Mouse (Mus musculus): ENCODE results near the gene Cfi. TPM values are rescaled to one million over a fixed set of nuclear protein-coding genes. Genes with fewer than 3 reads are reported as not detected.

Gene Cfi
- total and polyA plus RNA-seq, 3 experiments, result not detected

DNA sequence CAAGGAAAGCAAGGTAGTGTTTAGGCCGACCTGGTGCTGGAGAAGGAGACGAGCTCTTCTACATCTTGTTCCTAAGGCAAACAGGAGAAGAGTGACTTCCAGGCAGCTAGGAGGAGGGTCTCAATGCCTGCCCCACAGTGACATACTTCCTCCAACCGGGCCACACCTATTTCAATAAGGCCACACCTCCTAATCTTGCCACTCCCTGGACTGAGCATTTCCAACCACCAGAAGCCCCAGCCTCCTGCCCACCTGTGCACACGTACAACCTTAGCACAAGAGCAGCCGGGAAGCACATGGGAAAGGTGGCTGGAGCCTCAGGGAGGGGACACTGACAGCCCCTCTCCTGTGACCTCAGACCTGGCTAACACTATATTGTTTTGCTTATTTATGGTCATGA lies 56.3 kb downstream of the Cfi start:
- no peak for TF ChIP-seq CTCF (IDR thresholded peaks at IDR 0.05; ENCODE audit: low read depth, low read length)
- TF ChIP-seq GATA1 (IDR thresholded peaks at IDR 0.05; ENCODE audit: borderline replicate concordance, low read length), result no peak
- no peak for TF ChIP-seq POLR2AphosphoS5 (IDR thresholded peaks at IDR 0.05; ENCODE audit: insufficient replicate concordance, low read depth, low read length)
- no peak for TF ChIP-seq TAL1 (conservative IDR thresholded peaks at IDR 0.05; ENCODE audit: low read depth, low read length)
- no peak for TF ChIP-seq GATA2 (IDR thresholded peaks at IDR 0.05; ENCODE audit: borderline replicate concordance, low read depth, low read length)
- no peaks in the 10 kb centered on the region for H3K27me3 ChIP-seq (ENCODE audit: insufficient read depth, low read length)
- no peak overlapping the region for H3K4me3 ChIP-seq (ENCODE audit: low read depth, low read length)
- no peaks in the 10 kb centered on the region for H3K9me3 ChIP-seq (replicated peaks)
- H3K4me1 ChIP-seq (ENCODE audit: insufficient read depth, low read depth, low read length), result peaks cover 35% of the 10 kb centered on the region
- peaks cover 86% of the 10 kb centered on the region for H3K36me3 ChIP-seq (replicated peaks)
- ATAC-seq (ENCODE audit: extremely low read depth, insufficient number of reproducible peaks, low FRiP score, poor library complexity, severe bottlenecking) (no peak), DNase-seq (ENCODE audit: low spot score) (no peak)

DNA sequence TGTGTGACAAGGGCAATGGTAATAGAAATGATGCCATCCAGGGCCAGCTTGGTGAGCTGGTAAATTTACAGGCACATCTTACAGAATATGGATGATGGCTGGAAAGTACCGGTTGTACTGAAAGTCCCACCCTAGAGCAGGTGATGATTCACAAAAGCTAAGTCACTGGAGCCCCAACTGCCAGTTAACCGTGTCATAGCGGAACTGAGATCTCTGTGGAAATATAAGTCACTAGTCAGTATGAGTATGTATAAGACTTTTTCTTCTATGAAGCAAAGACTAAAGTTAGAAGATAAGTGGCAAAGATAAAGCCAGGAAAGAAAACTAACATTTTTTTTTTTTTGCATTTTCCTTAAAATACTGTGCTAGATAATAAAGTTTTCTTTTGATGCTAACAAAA lies 57.5 kb downstream of the Cfi start:
- ATAC-seq (ENCODE audit: extremely low read depth, insufficient number of reproducible peaks, low FRiP score, poor library complexity, severe bottlenecking), result no peak
- no peaks in the 10 kb centered on the region for H3K27me3 ChIP-seq (ENCODE audit: insufficient read depth, low read length)
- peaks cover 90% of the 10 kb centered on the region for H3K36me3 ChIP-seq (replicated peaks)
- H3K4me3 ChIP-seq (ENCODE audit: low read depth, low read length), result no peak overlapping the region
- TF ChIP-seq GATA2 (IDR thresholded peaks at IDR 0.05; ENCODE audit: borderline replicate concordance, low read depth, low read length) (no peak), TAL1 (conservative IDR thresholded peaks at IDR 0.05; ENCODE audit: low read depth, low read length) (no peak), CTCF (IDR thresholded peaks at IDR 0.05; ENCODE audit: low read depth, low read length) (no peak), GATA1 (IDR thresholded peaks at IDR 0.05; ENCODE audit: borderline replicate concordance, low read length) (no peak), POLR2AphosphoS5 (IDR thresholded peaks at IDR 0.05; ENCODE audit: insufficient replicate concordance, low read depth, low read length) (no peak)
- H3K9me3 ChIP-seq (replicated peaks), result no peaks in the 10 kb centered on the region
- no peak for DNase-seq (ENCODE audit: low spot score)
- H3K4me1 ChIP-seq (ENCODE audit: insufficient read depth, low read depth, low read length), result peaks cover 36% of the 10 kb centered on the region

DNA sequence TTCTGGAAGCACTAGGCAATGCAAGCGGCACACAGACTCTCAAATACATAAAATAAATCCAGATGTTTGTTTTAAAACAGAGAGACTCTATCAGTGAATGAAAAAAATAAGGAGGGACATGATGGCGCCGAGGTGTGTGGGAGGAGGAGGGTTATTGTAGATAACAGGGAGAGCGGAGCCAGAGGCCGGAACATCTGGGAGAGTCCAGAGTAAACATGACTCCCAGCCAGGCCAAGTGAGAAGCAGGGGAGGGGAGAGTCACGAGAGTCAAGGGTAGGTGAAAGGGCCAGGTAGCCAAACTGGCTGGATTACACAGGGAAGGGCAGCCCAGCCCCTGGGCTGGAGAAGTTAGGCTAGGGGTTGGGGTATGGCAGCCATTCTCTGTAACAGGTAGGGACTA lies 60.9 kb downstream of the Cfi start:
- Histone ChIP-seq H3K36me3 (replicated peaks) (peaks cover 74% of the 10 kb centered on the region), H3K9me3 (replicated peaks) (no peaks in the 10 kb centered on the region), H3K27me3 (ENCODE audit: insufficient read depth, low read length) (no peaks in the 10 kb centered on the region), H3K4me3 (ENCODE audit: low read depth, low read length) (no peak overlapping the region), H3K4me1 (ENCODE audit: insufficient read depth, low read depth, low read length) (peaks cover 44% of the 10 kb centered on the region)
- TF ChIP-seq POLR2AphosphoS5 (IDR thresholded peaks at IDR 0.05; ENCODE audit: insufficient replicate concordance, low read depth, low read length), result no peak
- no peak for TF ChIP-seq CTCF (IDR thresholded peaks at IDR 0.05; ENCODE audit: low read depth, low read length)
- no peak for TF ChIP-seq TAL1 (conservative IDR thresholded peaks at IDR 0.05; ENCODE audit: low read depth, low read length)
- TF ChIP-seq GATA1 (IDR thresholded peaks at IDR 0.05; ENCODE audit: borderline replicate concordance, low read length), result no peak
- no peak for TF ChIP-seq GATA2 (IDR thresholded peaks at IDR 0.05; ENCODE audit: borderline replicate concordance, low read depth, low read length)
- DNase-seq (ENCODE audit: low spot score) (no peak), ATAC-seq (ENCODE audit: extremely low read depth, insufficient number of reproducible peaks, low FRiP score, poor library complexity, severe bottlenecking) (no peak)

DNA sequence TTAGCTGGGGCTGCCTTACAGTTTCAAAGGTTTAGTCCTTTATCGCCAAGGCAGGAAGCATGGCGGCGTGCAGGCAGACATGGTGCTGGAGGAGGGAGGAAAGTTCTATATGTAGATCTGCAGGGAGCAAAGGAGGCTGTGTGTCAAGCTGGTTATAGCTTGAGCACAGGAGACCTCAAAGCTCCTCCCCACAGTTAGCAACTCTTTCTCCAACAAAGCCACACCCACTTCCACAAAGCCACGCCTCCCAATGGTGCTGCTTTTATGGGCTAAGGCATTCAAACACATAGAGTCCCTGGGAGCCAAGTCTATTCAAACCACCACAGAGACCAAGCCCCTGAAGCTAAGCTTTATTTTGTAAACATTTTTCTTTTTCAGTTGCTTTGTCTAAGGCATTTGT lies 63.2 kb downstream of the Cfi start:
- no peak for TF ChIP-seq CTCF (IDR thresholded peaks at IDR 0.05; ENCODE audit: low read depth, low read length)
- TF ChIP-seq TAL1 (conservative IDR thresholded peaks at IDR 0.05; ENCODE audit: low read depth, low read length), result no peak
- TF ChIP-seq GATA1 (IDR thresholded peaks at IDR 0.05; ENCODE audit: borderline replicate concordance, low read length), result no peak
- no peak for TF ChIP-seq POLR2AphosphoS5 (IDR thresholded peaks at IDR 0.05; ENCODE audit: insufficient replicate concordance, low read depth, low read length)
- TF ChIP-seq GATA2 (IDR thresholded peaks at IDR 0.05; ENCODE audit: borderline replicate concordance, low read depth, low read length), result no peak
- ATAC-seq (ENCODE audit: extremely low read depth, insufficient number of reproducible peaks, low FRiP score, poor library complexity, severe bottlenecking) (no peak), DNase-seq (ENCODE audit: low spot score) (no peak)

DNA sequence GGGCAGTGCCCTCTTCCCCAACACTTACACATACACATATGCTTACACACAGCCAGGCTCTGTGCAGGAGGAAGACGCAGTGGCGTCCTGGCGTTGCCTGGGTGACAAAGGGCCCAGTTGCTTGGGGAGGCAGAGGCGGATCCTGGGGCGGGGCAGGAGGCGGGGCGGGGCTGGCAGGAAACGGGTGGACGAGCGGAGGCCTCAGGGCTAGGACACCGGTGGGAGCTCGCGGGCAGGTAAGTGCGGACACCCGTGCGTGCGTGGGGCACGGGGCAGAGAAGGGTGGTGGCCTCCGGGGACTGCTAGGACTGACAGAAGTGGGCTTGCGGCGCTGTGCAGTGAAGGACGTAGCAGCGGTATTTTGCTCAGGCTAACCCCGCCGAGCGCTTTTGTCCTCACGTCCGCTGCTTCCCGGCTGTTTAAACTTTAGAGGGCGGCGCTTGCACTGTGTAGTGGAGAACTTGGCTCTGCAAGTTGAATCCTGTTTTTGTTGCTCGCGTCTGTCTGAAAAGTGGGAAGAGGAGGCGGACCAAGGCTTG lies 65.7 kb downstream of the Cfi start, which contains the start of gene Casp6:
Gene Casp6, plus strand, starts transcription at position 155 of the 539 bp plus-strand sequence.
- Histone ChIP-seq H3K36me3 (replicated peaks) (peaks cover 54% of the 10 kb centered on the region), H3K27me3 (ENCODE audit: insufficient read depth, low read length) (no peaks in the 10 kb centered on the region), H3K4me3 (ENCODE audit: low read depth, low read length) (peak within 1 kb of the TSS; percentile 90), H3K4me1 (ENCODE audit: insufficient read depth, low read depth, low read length) (peaks cover 55% of the 10 kb centered on the region), H3K9me3 (replicated peaks) (no peaks in the 10 kb centered on the region)
- DNase-seq (ENCODE audit: low spot score) (peak; percentile 95), ATAC-seq (ENCODE audit: extremely low read depth, insufficient number of reproducible peaks, low FRiP score, poor library complexity, severe bottlenecking) (peak; percentile 93)
- no peak for TF ChIP-seq POLR2AphosphoS5 (IDR thresholded peaks at IDR 0.05; ENCODE audit: insufficient replicate concordance, low read depth, low read length)
- no peak for TF ChIP-seq GATA2 (IDR thresholded peaks at IDR 0.05; ENCODE audit: borderline replicate concordance, low read depth, low read length)
- no peak for TF ChIP-seq TAL1 (conservative IDR thresholded peaks at IDR 0.05; ENCODE audit: low read depth, low read length)
- TF ChIP-seq GATA1 (IDR thresholded peaks at IDR 0.05; ENCODE audit: borderline replicate concordance, low read length), result no peak
- no peak for TF ChIP-seq CTCF (IDR thresholded peaks at IDR 0.05; ENCODE audit: low read depth, low read length)

More for the DNA sequence above, 63.2 kb downstream of the Cfi start:
- H3K4me3 ChIP-seq (ENCODE audit: low read depth, low read length), result no peak overlapping the region
- H3K36me3 ChIP-seq (replicated peaks), result peaks cover 55% of the 10 kb centered on the region
- no peaks in the 10 kb centered on the region for H3K9me3 ChIP-seq (replicated peaks)
- H3K4me1 ChIP-seq (ENCODE audit: insufficient read depth, low read depth, low read length), result peaks cover 55% of the 10 kb centered on the region
- H3K27me3 ChIP-seq (ENCODE audit: insufficient read depth, low read length), result no peaks in the 10 kb centered on the region

DNA sequence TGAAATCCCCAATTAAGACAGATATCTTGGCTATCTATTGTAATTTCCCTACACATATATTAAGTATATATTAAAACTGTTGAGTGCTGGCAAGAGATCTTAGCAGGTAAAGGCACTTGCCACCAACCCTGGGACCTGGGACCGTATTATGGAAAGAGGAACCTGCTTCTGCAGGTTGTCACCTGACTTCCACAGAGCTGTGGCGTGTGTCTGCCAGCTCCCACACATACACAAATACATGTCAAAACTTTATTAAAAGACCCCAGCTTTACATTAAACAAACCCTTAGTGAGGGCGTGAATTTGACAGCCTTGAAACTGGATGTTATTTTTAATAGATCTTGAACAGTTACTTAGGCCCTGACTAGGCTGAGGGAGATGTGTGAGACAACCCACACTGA lies 67.7 kb downstream of the Cfi start:
- DNase-seq (ENCODE audit: low spot score) (no peak), ATAC-seq (ENCODE audit: extremely low read depth, insufficient number of reproducible peaks, low FRiP score, poor library complexity, severe bottlenecking) (no peak)
- Histone ChIP-seq H3K36me3 (replicated peaks) (peaks cover 50% of the 10 kb centered on the region), H3K4me3 (ENCODE audit: low read depth, low read length) (no peak overlapping the region), H3K4me1 (ENCODE audit: insufficient read depth, low read depth, low read length) (peaks cover 45% of the 10 kb centered on the region), H3K27me3 (ENCODE audit: insufficient read depth, low read length) (no peaks in the 10 kb centered on the region), H3K9me3 (replicated peaks) (no peaks in the 10 kb centered on the region)
- TF ChIP-seq CTCF (IDR thresholded peaks at IDR 0.05; ENCODE audit: low read depth, low read length) (no peak), POLR2AphosphoS5 (IDR thresholded peaks at IDR 0.05; ENCODE audit: insufficient replicate concordance, low read depth, low read length) (no peak), TAL1 (conservative IDR thresholded peaks at IDR 0.05; ENCODE audit: low read depth, low read length) (no peak), GATA1 (IDR thresholded peaks at IDR 0.05; ENCODE audit: borderline replicate concordance, low read length) (no peak), GATA2 (IDR thresholded peaks at IDR 0.05; ENCODE audit: borderline replicate concordance, low read depth, low read length) (no peak)

All from G1E (cell line).